Mouse (Mus musculus) embryonic facial prominence, embryonic 14.5 days (tissue): ENCODE measurements around the gene Cela2a. TPM values are rescaled to one million over a fixed set of nuclear protein-coding genes. Genes with fewer than 3 reads are reported as not detected.

Experiments
- ATAC-seq: fragments of 200-750 bp; cut with Nextera tagmentation; 2 replicates; pipeline ENCODE4 v1.8.0; 2017; ENCODE audit warnings: low read depth, moderate number of reproducible peaks, moderate TSS enrichment
- DNase-seq: peaks from one replicate; pipeline ENCODE4 v3.0.0-alpha.2; 2015; ENCODE audit warnings: low spot score
- H3K27ac ChIP-seq: fragments of 300-500 bp; sonication (generic); replicated peaks from 2 replicates; pipeline ENCODE4 v1.5.1; 2014; ENCODE audit warnings: low read depth, mild to moderate bottlenecking, low read length, moderate library complexity
- H3K27me3 ChIP-seq: fragments of 300-500 bp; sonication (generic); replicated peaks from 2 replicates; pipeline ENCODE4 v1.6.1; 2014; ENCODE audit warnings: low read length; ENCODE audit not compliant: control insufficient read depth, insufficient read depth
- H3K36me3 ChIP-seq: fragments of 300-500 bp; sonication (generic); 2 replicates; pipeline ENCODE4 v1.6.1; 2014; ENCODE audit warnings: low read length, mixed read lengths; ENCODE audit not compliant: control insufficient read depth, insufficient read depth
- H3K4me1 ChIP-seq: fragments of 300-500 bp; sonication (generic); 2 replicates; pipeline ENCODE4 v1.6.1; 2014; ENCODE audit warnings: antibody characterized with exemption, low read length; ENCODE audit not compliant: control insufficient read depth, insufficient read depth
- H3K4me2 ChIP-seq: fragments of 300-500 bp; sonication (generic); 2 replicates; pipeline ENCODE4 v1.6.1; 2014; ENCODE audit warnings: low read depth, mild to moderate bottlenecking, low read length, moderate library complexity, mixed read lengths
- H3K4me3 ChIP-seq: fragments of 300-500 bp; sonication (generic); 2 replicates; pipeline ENCODE4 v1.5.1; 2014; ENCODE audit warnings: low read depth, mild to moderate bottlenecking, low read length
- H3K9ac ChIP-seq: fragments of 300-500 bp; sonication (generic); 2 replicates; pipeline ENCODE4 v1.6.1; 2014; ENCODE audit warnings: low read depth, mild to moderate bottlenecking, low read length, moderate library complexity, mixed read lengths
- H3K9me3 ChIP-seq: fragments of 300-500 bp; sonication (generic); 2 replicates; pipeline ENCODE4 v1.6.1; 2016; ENCODE audit warnings: low read length; ENCODE audit not compliant: control insufficient read depth
- WGBS: fragments of 180-500 bp; shearing (Covaris S2); extraction: QIAGEN DNeasy Blood & Tissue Kit; methylation state at CpG from one replicate; pipeline ENCODE4 v1.1.7; 2014; 5-methylcytosine and 5-hydroxymethylcytosine counted together
- polyA plus RNA-seq: library from polyadenylated mRNA; unstranded; fragments of >200 nt; fragmentation: Nextera tagmentation; extraction: Ambion mirVana; gene quantifications from 2 replicates; pipeline ENCODE4 v1.2.1, GENCODE M21; 2014

Gene Cela2a
- polyA plus RNA-seq: not detected in 2 replicates

GRCm38 (mm10) chr4:141826060-141826459 is at the start of gene Cela2a:
Gene Cela2a (minus strand): TSS chr4:141826160.
- no peak within 1 kb of the TSS for H3K9ac ChIP-seq
- no peak for ATAC-seq
- no peak within 1 kb of the TSS for H3K4me3 ChIP-seq
- WGBS: 70% methylated on average over 5 of the region's 5 CpGs
- no peaks in the 10 kb centered on the region for H3K4me1 ChIP-seq
- H3K4me2 ChIP-seq: no peak within 1 kb of the TSS
- no peaks in the 10 kb centered on the region for H3K36me3 ChIP-seq
- no peak for DNase-seq
- no peaks in the 10 kb centered on the region for H3K27me3 ChIP-seq
- H3K9me3 ChIP-seq: no peaks in the 10 kb centered on the region
- no peak within 1 kb of the TSS for H3K27ac ChIP-seq

DNA sequence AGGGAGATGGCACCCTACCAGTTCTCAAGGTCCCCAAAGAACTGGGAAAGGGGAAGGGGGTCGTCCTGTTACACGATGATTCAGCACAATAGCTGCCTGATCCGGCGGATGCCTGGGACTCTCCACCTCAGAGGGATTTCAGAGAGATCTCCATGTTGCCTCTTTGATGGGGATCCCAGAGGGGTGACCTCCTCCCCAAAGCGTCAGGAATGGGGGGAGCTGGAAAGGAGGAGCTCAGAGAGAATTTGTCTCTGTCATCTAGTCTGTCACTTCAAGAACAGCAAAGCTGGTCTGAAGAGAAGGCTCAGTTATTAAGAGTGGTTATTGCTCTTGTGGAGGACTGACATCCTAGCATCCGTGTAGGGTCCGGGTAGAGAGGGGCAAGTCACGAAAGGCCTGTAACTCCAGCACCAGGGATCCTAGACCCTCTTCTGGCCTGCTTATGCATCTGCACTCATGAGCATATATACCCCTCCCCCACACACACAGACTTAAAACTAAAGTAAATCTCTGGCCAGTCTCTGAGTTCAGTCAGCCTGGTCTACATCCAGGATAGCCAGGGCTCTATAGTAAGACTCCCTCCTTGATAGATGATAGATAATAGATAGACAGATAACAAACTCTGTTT is 49.6 kb upstream of the Cela2a start:
- H3K9me3 ChIP-seq: no peaks in the 10 kb centered on the region
- no peak for DNase-seq
- H3K4me2 ChIP-seq: peak overlapping the region; percentile 73
- 16% methylated on average over 8 of the region's 8 CpGs for WGBS
- peak overlapping the region; percentile 85 for H3K4me3 ChIP-seq
- ATAC-seq: 0 out of 2 replicates have a peak, but pooled peaks have one; percentile 7
- H3K4me1 ChIP-seq: peaks cover 24% of the 10 kb centered on the region
- no peak overlapping the region for H3K27ac ChIP-seq
- no peaks in the 10 kb centered on the region for H3K36me3 ChIP-seq
- peak overlapping the region; percentile 83; the same call in 1 of the 2 replicates for H3K9ac ChIP-seq
- H3K27me3 ChIP-seq: 0 out of 2 replicates have a peak, but pooled peaks cover 7% of the 10 kb centered on the region

DNA sequence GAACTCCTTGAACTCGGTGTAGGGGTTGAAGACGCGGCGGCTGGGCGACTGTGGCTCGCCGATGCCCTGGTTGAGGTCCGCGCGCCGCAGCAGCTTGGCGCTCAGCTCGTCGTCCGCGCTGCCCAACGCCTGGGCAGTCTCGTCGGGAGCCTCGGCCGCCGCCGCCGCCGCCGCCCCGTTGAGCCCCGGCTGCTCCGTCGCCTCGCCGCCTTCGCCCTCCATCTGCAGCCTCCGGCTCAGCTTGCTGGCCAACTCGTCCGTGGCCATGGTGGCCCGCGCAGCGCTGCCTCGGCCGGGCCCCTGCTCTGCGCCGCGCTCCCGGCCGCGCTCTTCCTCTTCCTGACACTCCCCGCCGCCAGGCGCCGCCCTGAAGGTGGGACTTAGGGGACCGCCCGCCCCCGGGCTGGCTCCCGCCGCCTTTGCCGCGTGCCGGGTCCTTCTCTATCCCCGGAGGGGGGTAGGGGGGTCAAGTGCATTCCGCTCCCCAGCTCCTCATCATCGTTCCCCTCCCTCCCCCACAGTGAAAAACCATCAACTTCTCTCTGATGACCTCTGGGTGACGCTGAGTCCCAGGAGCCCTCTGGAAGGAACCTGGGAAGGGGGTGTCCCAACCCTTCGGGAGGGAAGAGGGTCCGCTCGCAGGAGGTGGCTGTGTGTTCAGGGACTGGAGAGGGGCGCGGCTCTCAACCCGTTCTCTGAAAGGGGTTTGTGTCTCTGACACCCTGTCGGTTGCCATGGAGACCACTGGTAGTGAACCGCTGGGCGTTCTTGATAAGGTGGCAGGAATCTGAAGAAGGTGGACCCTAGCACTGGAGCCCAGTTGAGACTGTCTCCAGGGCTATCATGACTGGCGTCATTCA is 48.9 kb upstream of the Cela2a start, which contains the start of gene Efhd2:
Gene Efhd2 (minus strand): TSS at position 320 of the 860 bp plus-strand sequence.
- H3K4me1 ChIP-seq: peaks cover 24% of the 10 kb centered on the region
- 0% methylated on average over 31 of the region's 73 CpGs for WGBS

DNA sequence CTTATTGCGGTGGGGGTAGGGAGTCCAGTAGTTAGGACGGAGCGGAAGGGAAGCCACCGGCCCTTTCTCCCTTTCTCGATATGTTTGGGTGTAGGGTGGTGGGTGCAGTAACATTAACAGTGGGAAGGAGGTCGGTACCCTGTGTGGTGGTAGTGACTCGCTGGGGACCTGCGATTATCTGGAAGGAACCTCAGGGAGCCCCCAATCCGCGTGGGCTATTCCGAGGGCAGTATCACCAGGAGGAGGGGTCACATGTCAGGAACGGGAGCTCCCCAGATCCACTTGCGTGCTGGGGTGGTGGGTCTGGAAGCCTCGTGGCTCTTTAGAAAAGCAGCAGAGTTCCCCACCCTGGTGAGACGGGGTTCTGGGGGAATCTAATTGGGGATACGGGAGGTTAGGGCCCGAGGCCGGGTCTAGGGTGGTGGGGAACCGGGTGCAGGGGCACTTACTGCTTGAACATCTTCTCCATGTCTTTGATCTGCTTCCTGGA is 48.2 kb upstream of the Cela2a start:
- WGBS: 2% methylated on average over 18 of the region's 19 CpGs
- Histone ChIP-seq H3K9me3 (no peaks in the 10 kb centered on the region), H3K36me3 (no peaks in the 10 kb centered on the region), H3K4me3 (peak overlapping the region; percentile 85), H3K4me2 (peak overlapping the region; percentile 73), H3K27me3 (0 out of 2 replicates have a peak, but pooled peaks cover 7% of the 10 kb centered on the region), H3K4me1 (peaks cover 24% of the 10 kb centered on the region), H3K9ac (peak overlapping the region; percentile 83), H3K27ac (no peak overlapping the region)
- ATAC-seq: peak; percentile 26; the same call in 1 of the 2 replicates
- no peak for DNase-seq

More for the DNA sequence above, 48.9 kb upstream of the Cela2a start, which contains the start of gene Efhd2:
- H3K27me3 ChIP-seq: 0 out of 2 replicates have a peak, but pooled peaks cover 7% of the 10 kb centered on the region
- ATAC-seq (peak; percentile 93), DNase-seq (peak; percentile 90)
- H3K9me3 ChIP-seq: no peaks in the 10 kb centered on the region
- H3K27ac ChIP-seq: no peak within 1 kb of the TSS
- H3K4me2 ChIP-seq: peak within 1 kb of the TSS; percentile 73
- H3K9ac ChIP-seq: peak within 1 kb of the TSS; percentile 83
- peak within 1 kb of the TSS; percentile 85 for H3K4me3 ChIP-seq
- no peaks in the 10 kb centered on the region for H3K36me3 ChIP-seq

DNA sequence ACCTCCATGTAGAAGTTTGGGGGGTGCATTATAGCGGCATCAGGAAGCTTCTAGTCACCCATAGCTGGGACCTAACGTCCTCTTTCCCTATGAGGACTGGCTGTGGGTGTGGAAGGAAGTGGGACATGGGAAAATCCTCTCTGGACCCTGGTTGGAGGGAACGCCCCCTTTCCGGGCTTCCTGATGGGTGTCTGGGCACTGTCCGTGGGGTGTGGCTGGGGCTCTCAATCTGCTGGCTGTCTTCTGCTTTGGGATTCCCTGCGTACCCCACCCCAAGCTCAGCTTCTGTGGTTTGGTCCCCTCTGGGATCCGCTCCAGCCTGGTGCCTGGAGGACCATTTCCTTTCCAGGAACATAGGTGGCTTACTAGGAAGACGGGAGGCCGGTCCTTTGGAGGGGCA is 47.0 kb upstream of the Cela2a start:
- DNase-seq: no peak
- 0 out of 2 replicates have a peak overlapping the region, but pooled peaks have one; percentile 83 for H3K9ac ChIP-seq
- H3K27ac ChIP-seq: no peak overlapping the region
- no peaks in the 10 kb centered on the region for H3K36me3 ChIP-seq
- peaks cover 24% of the 10 kb centered on the region for H3K4me1 ChIP-seq
- WGBS: 77% methylated on average over 9 of the region's 9 CpGs
- H3K9me3 ChIP-seq: no peaks in the 10 kb centered on the region
- H3K27me3 ChIP-seq: 0 out of 2 replicates have a peak, but pooled peaks cover 7% of the 10 kb centered on the region
- ATAC-seq: no peak
- H3K4me2 ChIP-seq: peak overlapping the region; percentile 73
- H3K4me3 ChIP-seq: peak overlapping the region; percentile 85

- Histone ChIP-seq H3K9ac (peak overlapping the region; percentile 51), H3K4me1 (peaks cover 34% of the 10 kb centered on the region), H3K4me2 (peak overlapping the region; percentile 73), H3K4me3 (0 out of 2 replicates have a peak overlapping the region, but pooled peaks have one; percentile 5), H3K9me3 (no peaks in the 10 kb centered on the region), H3K27me3 (no peaks in the 10 kb centered on the region), H3K36me3 (no peaks in the 10 kb centered on the region), H3K27ac (no peak overlapping the region)
- ATAC-seq (no peak), DNase-seq (no peak)
- WGBS: 57% methylated on average over 9 of the region's 9 CpGs
Observed at GRCm38 (mm10) chr4:141871909-141872308, 45.9 kb upstream of the Cela2a start.

DNA sequence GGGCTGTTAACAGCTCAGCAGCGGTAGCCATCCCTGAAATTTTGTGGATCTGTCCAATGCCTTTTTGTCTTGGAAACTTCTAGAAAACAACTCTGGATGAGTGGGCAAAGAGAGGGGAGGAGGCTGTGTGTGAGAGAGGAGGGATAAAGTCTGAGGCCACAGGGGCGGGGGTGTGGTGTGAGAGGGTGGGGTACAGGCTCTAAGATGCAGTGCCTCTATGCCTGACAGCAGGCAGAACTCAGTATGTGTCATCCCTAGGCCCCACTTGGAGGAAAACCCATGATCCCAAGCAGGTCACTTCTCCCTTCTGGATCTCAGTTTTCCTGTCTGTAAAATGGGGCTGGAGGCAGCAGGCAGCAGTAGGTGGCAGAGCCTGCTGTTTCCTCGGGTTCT is 45.4 kb upstream of the Cela2a start:
- DNase-seq: no peak

GRCm38 (mm10) chr4:141870666-141871332 is 44.8 kb upstream of the Cela2a start:
- no peak for ATAC-seq
- Histone ChIP-seq H3K27me3 (no peaks in the 10 kb centered on the region), H3K36me3 (no peaks in the 10 kb centered on the region), H3K9ac (no peak overlapping the region), H3K4me3 (no peak overlapping the region), H3K4me1 (peaks cover 37% of the 10 kb centered on the region), H3K27ac (no peak overlapping the region), H3K4me2 (no peak overlapping the region), H3K9me3 (no peaks in the 10 kb centered on the region)
- 63% methylated on average over 11 of the region's 11 CpGs for WGBS
- no peak for DNase-seq

More for the DNA sequence above, 45.4 kb upstream of the Cela2a start:
- H3K27ac ChIP-seq: no peak overlapping the region
- H3K36me3 ChIP-seq: no peaks in the 10 kb centered on the region
- no peak overlapping the region for H3K4me2 ChIP-seq
- H3K4me3 ChIP-seq: no peak overlapping the region
- H3K4me1 ChIP-seq: peaks cover 37% of the 10 kb centered on the region
- H3K27me3 ChIP-seq: no peaks in the 10 kb centered on the region
- H3K9ac ChIP-seq: no peak overlapping the region
- H3K9me3 ChIP-seq: no peaks in the 10 kb centered on the region
- ATAC-seq: no peak
- 88% methylated on average over 3 of the region's 3 CpGs for WGBS
